Comparison of ENCODE assay signal across 13 mouse cellular contexts in the genomic region with DNA sequence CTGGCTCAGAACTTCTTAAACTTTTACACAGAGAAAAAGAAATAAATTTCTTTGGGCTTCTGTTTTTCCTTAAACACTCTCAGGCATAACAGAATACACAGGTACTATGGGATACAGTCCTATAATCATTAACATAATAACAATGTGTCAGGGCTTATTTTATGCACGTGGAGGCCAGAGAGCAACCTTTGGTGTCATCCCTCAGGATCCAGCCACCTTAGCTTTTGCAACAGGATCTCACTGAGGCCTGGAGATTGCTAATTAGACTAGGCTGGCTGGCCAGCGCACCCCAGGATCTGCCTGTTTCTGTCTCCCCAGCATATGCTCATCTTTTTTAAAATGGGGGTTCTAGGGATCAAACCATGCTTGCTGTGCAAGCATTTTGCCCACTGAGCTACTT.
DNase-seq lines count a peak whose midpoint lies in the region; ATAC-seq and TF ChIP-seq lines count a peak whose summit lies in the region.
"Had no signal": no experiment of that assay in that cellular context is flagged by ENCODE, and none has a peak within 500 bp of the region (broad histone marks: within the 10 kb centered on the region; RNA-seq: fewer than 3 reads in every experiment).

No protein-coding gene starts in this region.

- H3K27me3 ChIP-seq in heart, embryonic 13.5 days (replicated peaks), result peaks cover 30% of the 10 kb centered on the region; the same call in 1 of the 2 replicates
- H3K27me3 ChIP-seq in kidney, embryonic 16.5 days (ENCODE audit: insufficient read depth, low read length), result no peaks in the 10 kb centered on the region
- H3K27me3 ChIP-seq: liver, embryonic 13.5 days; Patski had no signal

- TF ChIP-seq POLR2A in bone marrow macrophage, adult 2 months (IDR thresholded peaks at IDR 0.05; ENCODE audit: borderline replicate concordance, low read depth, low read length), result no peak

- ATAC-seq in heart, embryonic 13.5 days (ENCODE audit: extremely low read depth, insufficient number of reproducible peaks, low FRiP score, low TSS enrichment), result no peak
- no peak for ATAC-seq in kidney, embryonic 16.5 days (ENCODE audit: low FRiP score, low TSS enrichment)
- ATAC-seq: activated CD4-positive, CD25-positive, alpha-beta regulatory T cell, adult 4 months had no signal

- H3K9me3 ChIP-seq in heart, embryonic 13.5 days, result no peaks in the 10 kb centered on the region
- H3K9me3 ChIP-seq in kidney, embryonic 16.5 days (ENCODE audit: low read length), result no peaks in the 10 kb centered on the region
- H3K9me3 ChIP-seq: limb, embryonic 12.5 days; liver, embryonic 13.5 days; midbrain, embryonic 10.5 days had no signal

- H3K4me2 ChIP-seq in heart, embryonic 13.5 days, result no peak overlapping the region
- H3K4me2 ChIP-seq in kidney, embryonic 16.5 days (replicated peaks; ENCODE audit: low read depth, low read length), result no peak overlapping the region
- H3K4me2 ChIP-seq: limb, embryonic 12.5 days; liver, embryonic 13.5 days had no signal

- TF ChIP-seq CTCF in bone marrow macrophage, adult 2 months (IDR thresholded peaks at IDR 0.05; ENCODE audit: low read depth, low read length), result no peak

- H3K4me3 ChIP-seq in heart, embryonic 13.5 days, result no peak overlapping the region
- no peak overlapping the region for H3K4me3 ChIP-seq in kidney, embryonic 16.5 days (ENCODE audit: low read length)
- H3K4me3 ChIP-seq in bone marrow macrophage, adult 2 months (ENCODE audit: insufficient read depth, low read length), result no peak overlapping the region
- H3K4me3 ChIP-seq: limb, embryonic 12.5 days; liver, embryonic 13.5 days; midbrain, embryonic 10.5 days had no signal

- no peak overlapping the region for H3K27ac ChIP-seq in heart, embryonic 13.5 days (replicated peaks)
- no peak overlapping the region for H3K27ac ChIP-seq in kidney, embryonic 16.5 days (ENCODE audit: low read length)
- H3K27ac ChIP-seq in bone marrow macrophage, adult 2 months (ENCODE audit: insufficient read depth, low read depth, low read length), result peak overlapping the region; percentile 88
- H3K27ac ChIP-seq: liver, embryonic 13.5 days; midbrain, embryonic 10.5 days had no signal

- peaks cover 66% of the 10 kb centered on the region for H3K4me1 ChIP-seq in heart, embryonic 13.5 days
- H3K4me1 ChIP-seq in kidney, embryonic 16.5 days (ENCODE audit: insufficient read depth, low read length), result peaks cover 16% of the 10 kb centered on the region
- H3K4me1 ChIP-seq in bone marrow macrophage, adult 2 months (ENCODE audit: control insufficient read depth, insufficient read depth, low read length), result peaks cover 57% of the 10 kb centered on the region
- H3K4me1 ChIP-seq: liver, embryonic 13.5 days had no signal

- H3K9ac ChIP-seq in heart, embryonic 13.5 days, result peak overlapping the region; percentile 34; the same call in 1 of the 2 replicates
- no peak overlapping the region for H3K9ac ChIP-seq in kidney, embryonic 16.5 days (replicated peaks; ENCODE audit: low read length)
- H3K9ac ChIP-seq: limb, embryonic 12.5 days; liver, embryonic 13.5 days had no signal

- 56% methylated on average over 2 of the region's 2 CpGs for WGBS in heart, embryonic 13.5 days
- 59% methylated on average over 2 of the region's 2 CpGs for WGBS in kidney, embryonic 16.5 days

- no peaks in the 10 kb centered on the region for H3K36me3 ChIP-seq in heart, embryonic 13.5 days
- no peaks in the 10 kb centered on the region for H3K36me3 ChIP-seq in kidney, embryonic 16.5 days (ENCODE audit: insufficient read depth, low read length)
- H3K36me3 ChIP-seq: limb, embryonic 12.5 days; liver, embryonic 13.5 days; midbrain, embryonic 10.5 days had no signal

- no peak for DNase-seq in heart, adult 8-10 months (ENCODE audit: low spot score)
- DNase-seq in kidney, adult 9 months, result peak; percentile 49
- peak; percentile 39 for DNase-seq in kidney, postnatal 10 days
- DNase-seq in urinary bladder, adult 18-20 months (ENCODE audit: low spot score in 2 of 2), result no peak
- DNase-seq: liver, embryonic 13.5 days; thymus, postnatal 25 days had no signal

Comparison
In these comparisons a context has a peak if more than half of its experiments do, and no peak if none do; other contexts are left out.
1. DNase-seq: peak in kidney, adult 9 months (single experiment) and kidney, postnatal 10 days (single experiment); none in heart, adult 8-10 months (single experiment) and urinary bladder, adult 18-20 months (0 of 2).